Mouse (Mus musculus): ENCODE data around the gene Ctnna3.
A peak's percentile ranks its signal among the peaks of the same experiment; 100 is the strongest.
"Not testable (repeated sequence)": the region's sequence is repeated elsewhere in the genome, so short reads cannot be mapped to it uniquely, and the experiment has no call there.

Gene Ctnna3

DNA sequence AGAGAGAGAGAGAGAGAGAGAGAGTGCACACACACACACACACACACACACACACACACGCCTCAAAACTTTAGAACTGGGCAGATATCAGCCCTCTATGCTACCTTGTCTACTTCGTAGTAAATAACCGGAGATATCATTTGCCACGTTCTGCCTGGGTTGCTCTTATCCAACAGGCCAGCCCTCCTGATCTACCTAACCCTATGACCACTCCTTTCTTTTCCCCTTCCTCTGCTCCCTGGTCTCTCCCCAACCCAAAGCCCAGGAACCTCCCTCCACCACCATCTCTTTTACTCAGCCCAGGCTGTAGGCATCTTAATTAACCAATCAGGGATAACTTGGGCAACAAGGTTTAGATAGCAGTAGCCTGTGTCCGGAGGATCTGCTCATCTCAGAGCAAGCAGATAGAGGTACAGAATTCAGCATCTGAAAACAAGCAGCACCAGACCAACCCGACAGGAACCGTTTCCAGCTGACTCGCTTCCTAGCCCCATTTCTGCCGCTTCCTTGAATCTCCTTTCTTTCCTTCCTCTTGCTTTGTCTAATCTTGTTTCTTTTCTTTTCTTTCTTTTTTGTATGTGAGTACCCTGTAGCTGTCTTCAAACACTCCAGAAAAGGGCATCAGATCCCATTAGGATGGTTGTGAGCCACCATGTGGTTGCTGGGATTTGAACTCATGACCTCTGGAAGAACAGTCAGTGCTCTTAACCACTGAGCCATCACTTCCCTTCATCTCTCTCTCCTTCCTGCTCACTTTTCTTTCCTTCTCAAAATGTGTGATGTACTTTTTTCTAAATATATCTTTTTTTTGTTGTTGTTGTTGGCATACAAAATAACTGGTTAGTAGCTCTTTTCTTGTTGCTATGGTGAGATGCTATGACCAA is 6.1 kb upstream of the Ctnna3 start:
- no peak for DNase-seq (ENCODE audit: low spot score in 2 of 2)

DNA sequence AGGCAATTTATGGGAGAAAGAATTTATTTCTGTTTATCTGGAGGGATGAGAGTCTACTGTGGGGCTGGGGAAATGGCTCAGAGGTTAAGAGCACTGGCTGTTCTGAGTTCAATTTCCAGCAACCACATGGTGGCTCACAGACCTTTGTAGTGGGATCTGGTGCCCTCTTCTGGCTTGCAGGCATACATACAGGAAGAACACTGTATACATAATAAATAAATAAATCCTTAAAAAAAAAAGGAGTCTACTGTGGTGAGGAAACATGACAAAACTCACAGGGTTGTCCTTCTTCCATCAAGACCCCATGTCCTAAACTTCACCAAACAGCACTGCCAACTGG is 5.5 kb upstream of the Ctnna3 start:
- peak; percentile 47 to 66 for DNase-seq (ENCODE audit: low spot score in 2 of 2)

DNA sequence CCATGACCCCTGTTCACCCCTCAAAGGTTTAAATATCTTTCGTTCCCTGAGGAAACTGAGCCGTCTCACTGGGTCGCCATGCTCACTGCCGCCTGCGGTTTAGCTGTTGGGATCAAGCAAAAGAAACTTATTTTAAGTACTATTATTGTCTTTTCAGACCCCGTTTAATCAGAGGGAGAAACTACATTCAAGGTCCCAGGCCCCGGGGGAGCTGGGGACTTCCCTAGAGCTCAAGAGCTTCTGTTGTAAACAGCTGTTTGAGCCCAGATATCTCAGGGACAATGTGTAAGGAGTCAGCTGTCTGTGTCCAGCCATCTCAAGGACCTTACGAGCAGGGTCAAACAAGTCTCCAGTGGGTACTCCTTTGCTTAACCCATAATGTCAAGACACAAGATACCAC is 2.8 kb upstream of the Ctnna3 start:
- no peak for DNase-seq (ENCODE audit: low spot score in 2 of 2)

DNA sequence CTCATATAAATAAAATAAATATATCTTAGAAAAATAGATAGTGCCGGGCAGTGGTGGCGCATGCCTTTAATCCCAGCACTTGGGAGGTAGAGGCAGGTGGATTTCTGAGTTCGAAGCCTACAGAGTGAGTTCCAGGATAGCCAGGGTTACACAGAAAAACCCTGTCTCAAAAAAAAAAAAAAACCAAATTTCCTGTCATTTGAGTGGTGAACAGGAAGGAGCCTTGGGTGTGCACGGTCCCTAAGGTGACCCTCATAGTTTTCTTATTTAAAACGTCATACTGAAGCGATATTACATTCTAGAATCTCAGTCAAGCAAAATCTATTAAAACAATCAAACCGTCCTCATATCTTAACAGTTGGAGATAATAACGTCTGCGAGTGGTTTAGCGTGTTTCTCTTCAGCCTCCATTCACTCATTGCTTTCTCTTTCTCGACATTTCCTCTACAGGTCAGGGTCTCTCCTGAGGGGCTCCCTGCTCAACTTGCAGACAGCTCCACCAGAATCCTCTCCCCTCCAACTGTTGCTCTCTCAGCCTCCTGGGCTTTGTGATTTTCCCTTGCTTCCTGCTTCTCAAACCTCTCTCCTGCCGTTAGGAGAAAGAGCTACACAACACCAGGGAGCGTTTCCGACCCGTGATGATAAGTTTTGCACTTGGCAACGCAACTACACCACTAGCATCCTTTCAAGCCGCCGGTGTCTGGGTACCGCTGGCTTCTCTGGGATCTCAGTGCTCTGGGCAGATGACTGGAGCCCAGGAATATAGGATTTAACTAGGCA is 1.5 kb upstream of the Ctnna3 start:
- peak; percentile 18 to 36 for DNase-seq (ENCODE audit: low spot score in 2 of 2)

DNA sequence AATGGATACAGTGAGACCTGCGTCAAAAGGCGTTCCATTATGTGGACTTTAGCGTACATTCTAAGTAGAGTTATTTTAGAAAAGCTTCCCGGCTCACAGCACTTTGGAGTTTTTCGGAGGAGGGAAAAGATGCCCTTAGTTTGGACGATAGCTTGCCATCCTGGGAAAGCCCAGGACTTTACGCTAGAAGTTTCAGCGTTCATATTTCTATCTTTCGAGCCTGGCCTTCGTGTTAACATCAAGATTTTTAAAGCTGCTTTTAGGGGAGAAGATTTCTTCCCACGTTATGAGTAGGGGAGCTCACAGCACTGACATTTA is 916 bp upstream of the Ctnna3 start:
- DNase-seq (ENCODE audit: low spot score in 2 of 2), result no peak

DNA sequence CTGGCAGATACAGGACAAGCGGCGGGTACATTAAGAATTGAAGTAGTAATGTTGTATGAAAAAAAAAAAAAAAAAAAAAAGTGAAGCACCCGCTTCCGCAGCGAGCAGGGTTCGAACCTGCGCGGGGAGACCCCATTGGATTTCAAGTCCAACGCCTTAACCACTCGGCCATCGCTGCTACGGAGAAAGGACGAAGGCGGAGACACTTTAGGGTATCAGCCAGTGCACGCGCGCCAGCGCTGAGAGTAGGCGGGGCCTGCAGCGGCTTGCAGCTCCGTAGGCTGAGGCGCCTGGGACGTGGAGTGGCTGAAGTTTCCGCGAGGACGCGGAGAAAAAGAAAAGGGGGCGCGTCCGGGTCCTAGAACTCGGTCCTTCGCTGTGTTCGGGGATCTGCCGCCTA is 518 bp upstream of the Ctnna3 start:
- DNase-seq (ENCODE audit: low spot score in 2 of 2), result peak; percentile 100

DNA sequence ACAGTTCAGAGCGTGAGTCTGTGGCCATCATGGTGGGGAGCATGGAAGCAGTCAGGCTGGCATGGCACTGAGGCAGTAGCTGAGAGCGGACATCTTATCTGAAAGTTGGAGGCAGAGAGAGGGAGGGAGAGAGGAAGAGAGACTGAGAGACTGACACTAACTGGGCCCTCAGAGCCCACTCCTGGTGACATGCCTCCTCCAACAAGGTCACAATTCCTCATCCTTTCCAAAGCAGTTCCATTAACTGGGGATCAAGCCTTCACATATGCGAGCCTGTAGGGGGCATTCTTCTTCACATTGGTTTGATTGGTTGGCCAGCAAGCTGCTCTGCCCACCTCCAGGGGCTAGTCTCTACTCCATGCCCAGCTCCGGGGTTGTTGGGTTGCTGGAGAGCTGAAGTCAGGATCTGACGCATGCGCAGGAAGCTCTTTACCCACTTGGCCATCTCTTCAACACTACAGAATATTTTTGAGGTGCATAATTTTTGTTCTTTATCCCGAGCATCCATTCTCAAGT is 1.4 kb downstream of the Ctnna3 start:
- DNase-seq (ENCODE audit: low spot score in 2 of 2), result no peak

DNA sequence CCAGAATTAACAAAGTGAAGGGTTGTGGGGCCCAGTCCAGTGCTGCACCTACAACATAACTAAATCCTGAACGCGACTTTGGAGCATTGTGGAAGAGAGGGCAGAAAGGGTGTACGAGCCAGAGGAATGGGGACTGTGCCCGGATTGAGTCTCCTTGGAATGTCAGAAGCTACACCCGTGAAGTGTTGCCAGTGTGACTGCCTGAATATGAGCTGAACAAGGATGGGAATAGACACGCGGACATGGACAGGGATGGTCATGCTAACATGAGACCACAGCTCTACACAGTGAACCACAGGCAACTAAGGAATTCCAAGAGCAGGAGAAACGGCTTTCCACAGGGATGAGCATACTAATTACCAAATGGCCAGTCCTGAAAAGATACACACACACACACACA is 2.2 kb downstream of the Ctnna3 start:
- no peak for DNase-seq (ENCODE audit: low spot score in 2 of 2)

DNA sequence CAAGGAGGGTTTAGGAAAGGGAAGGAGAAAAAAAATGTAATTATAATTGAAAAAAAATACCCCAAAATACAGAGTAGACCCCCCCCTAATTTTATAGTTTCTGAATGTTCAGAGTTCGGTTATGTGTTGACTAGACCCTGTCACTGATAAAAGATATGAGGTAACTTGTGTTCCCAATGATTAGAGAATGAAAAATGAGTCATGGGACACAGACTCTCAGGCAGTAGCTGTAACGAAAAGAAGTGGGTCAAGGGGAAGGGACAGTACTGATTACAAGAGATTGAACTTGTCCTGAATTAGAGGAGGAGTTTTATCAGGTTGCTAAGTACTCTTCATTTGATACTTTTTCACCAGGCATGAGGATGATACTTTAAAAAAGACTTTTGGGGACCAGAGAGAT is 3.0 kb downstream of the Ctnna3 start:
- DNase-seq (ENCODE audit: low spot score in 2 of 2), result no peak

DNA sequence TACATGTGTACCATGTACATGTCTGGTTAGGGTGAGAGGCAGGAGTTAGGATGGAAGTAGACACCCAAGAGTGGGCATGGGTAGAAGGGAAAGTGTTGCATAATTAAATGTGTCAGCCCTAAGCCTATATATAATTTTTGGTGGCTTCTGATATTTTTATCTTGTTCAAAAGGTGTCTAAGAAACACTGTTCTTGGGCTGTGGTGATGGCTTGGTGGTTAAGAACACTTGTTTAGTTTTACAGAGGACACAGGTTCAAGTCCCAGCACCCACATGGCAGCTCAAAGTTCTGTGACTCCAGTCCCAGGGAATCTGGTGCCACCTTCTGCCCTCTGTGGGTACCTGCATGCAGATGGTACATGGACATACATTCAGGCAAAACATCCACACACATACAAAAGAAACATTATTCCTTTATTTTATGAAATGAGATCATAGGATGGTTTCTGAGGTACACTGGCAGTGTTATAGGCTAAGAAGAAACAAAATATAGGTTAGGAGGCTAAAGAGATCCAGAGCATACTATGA is 8.9 kb downstream of the Ctnna3 start:
- DNase-seq (ENCODE audit: low spot score in 2 of 2), result no peak

DNA sequence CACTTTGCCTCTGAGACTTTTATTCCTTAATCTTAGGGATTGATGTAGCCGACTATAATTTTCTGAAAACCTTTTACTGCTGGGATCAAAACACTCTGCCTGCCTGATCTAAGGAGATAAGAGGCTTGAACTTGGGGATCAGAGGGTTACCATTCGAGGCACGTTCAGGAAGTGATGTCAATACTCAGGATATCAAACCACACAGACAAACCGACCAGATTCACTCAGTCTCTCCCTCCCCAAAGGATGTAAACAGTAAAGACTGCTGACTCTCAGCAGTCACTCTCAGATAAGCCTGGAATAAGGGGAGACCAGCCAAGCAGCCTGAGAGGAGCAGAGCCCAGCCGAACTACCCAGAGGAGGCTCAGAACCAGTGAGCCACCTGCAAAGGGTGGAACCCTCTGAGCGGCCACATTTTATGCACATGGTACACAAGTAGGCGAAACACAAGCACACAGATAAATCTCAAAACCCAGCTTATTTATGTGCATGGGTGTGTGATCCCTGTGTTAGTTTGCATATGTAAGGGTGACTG is 9.9 kb downstream of the Ctnna3 start:
- no peak for DNase-seq (ENCODE audit: low spot score in 2 of 2)

DNA sequence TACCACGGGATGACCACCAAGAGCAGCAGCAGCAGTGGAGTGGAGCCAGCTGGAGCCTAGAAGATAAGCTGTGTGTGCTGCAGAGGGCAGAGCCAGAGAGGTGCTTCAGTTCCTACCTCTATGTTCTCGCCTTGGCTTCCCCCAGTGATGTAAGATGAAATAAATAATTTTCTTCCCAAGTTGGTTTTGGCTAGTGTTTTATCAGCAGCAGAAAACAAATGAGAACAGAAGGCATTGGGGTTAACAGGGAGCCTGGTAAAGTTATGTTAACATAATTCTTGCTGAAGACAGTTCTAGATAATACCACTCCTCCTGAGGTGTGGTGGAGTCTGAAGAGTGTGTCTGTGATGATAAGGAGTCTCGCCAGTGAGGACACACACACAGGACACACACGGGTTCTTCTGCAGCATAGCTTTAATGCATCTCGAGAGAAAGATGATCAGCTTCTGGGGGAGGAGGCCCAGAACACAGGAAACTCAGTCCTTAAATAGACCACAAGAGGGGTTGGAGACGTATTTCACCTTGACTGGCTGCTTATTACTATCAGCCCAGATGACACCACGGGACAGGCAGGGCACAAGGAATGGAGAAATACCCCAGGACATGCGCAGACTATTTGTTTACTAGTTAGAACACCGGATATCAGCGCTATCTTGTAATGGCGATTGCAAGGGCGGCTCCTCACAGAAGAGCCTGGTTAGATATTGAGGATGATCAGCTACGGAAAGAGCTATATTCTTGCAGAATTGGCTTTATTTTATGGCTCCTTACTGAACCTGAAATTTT is 14.9 kb downstream of the Ctnna3 start:
- DNase-seq (ENCODE audit: low spot score in 2 of 2), result not testable (repeated sequence)

DNA sequence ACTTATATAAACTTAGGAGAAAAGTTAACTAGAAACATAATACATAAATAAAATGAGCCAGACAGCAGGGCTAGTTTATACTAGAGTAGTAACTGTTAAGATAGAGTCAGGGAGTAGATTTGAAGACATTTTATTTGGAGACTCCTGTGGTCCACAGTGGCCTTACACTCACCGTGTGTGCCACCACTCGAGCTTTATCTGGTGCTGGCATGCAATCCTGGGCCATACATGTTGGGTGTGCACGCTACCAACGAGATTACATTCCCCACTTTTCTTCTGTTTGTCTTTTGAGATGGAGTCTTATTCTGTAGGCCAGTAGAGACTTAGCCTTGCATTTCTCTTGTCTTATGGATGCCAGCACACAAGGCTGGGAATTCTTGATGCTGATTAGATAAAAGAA is 24.0 kb downstream of the Ctnna3 start:
- DNase-seq (ENCODE audit: low spot score in 2 of 2), result no peak

DNA sequence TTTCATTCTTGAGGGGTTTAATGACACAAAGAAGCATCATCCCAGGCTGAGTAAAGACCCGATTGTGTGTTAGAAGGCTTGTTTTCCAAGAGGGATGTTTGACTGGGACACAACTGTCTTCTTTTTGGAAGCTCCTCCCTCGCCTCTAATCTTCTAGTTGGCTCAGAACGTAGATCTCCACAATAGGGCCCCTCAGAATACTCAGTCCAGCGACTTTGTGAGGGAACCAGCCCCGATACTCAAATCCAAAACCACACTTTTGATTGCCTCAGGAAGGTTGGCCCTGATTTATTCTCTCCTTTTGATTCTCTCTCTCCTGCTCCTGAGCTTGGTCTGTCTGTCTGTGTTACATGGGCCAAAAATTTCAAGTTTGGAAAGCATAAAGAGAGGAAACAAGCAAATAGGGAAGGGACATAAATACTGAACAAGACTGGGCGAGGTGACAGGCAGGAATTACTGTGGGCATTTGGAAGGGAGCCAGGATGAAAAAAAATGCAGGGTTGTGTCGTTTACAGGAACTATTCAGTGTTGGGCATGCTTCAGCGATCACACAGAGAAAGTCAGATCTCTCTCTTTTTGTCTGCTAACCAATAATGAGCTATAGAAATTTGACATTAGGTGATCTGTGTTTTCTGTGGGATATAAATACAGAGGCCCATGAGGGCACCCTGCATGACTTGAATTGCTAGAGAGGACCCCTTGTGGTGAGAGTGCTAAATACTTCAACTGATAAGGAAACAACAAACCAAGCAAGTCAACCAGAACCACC is 25.4 kb downstream of the Ctnna3 start:
- no peak for DNase-seq (ENCODE audit: low spot score in 2 of 2)

DNA sequence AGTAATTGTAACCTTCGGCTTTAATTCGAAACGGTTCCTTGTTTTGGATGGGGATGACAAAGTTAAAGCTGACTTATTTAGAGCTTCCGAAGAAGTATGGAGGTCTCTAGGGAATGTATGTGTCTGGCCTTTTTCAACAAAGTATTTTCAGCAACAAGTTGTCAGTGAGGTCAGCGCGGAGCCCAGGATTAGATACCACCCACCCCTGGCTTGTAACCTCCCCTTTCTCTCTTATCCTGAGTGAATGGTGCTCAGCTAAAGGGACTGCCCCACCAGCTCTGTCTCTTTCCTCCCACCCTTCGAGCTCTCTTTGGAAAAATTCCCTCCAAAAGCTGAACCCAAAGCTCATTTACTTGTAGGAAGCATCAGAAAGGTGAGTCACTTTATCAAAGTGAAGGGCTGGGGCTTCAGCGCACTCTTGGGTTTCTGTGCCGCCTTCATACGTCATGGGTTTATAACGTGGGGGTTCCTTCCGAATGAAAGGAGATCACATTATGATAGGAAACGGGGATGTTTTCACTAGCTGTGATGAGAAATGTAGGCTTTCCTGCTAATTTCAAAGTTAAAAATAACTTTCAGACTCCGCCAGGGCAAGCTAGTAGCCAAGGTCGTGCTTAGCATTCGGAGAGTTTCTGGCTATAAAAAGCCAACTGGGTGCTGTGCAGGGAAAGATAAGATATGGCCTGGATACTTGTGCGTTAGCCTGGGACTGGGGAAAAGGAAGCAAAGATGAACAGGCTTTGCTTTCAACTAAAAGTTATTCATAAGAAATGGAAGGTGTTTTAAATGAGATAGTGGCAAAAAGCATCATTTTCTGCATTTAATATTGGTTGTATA is 27.6 kb downstream of the Ctnna3 start:
- no peak for DNase-seq (ENCODE audit: low spot score in 2 of 2)

DNA sequence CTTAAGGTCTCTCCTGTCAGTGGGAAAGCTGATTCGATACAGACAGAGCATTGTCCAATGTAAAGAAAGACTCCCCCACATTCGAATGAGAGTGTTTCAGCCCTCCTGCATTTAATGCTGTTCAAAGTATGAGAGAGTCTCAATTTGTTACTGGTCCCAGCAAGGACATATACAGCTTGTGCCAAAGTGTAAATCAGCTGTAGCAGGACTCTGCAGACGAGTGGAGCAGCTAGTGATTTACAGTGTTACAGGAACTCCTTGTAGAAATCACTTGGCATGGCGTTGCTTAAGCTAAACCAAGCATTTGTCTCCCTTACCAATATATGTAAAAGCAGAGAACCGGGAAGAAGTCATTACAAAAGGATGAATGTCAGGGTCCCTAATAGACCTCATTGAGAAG is 31.0 kb downstream of the Ctnna3 start:
- DNase-seq (ENCODE audit: low spot score in 2 of 2), result no peak

DNA sequence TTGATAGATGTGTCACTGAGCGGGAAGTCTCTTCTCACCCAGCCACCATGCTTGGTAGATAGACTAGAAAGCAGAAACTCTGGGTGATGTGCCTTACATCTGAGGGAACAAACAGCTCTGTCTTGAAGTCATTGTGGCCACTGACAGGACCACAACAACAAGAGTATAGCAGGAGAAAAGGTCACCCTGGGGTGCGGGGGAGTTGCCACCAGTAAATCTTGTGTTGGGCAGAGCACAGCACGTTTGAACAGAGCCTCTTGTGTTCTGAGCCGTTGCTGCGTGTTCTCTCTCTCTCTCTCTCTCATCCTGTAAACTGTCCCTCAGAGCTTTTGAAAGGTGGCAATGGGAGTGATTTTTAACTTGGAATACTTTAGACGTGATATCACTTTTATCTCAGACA is 42.6 kb downstream of the Ctnna3 start:
- no peak for DNase-seq (ENCODE audit: low spot score in 2 of 2)

DNA sequence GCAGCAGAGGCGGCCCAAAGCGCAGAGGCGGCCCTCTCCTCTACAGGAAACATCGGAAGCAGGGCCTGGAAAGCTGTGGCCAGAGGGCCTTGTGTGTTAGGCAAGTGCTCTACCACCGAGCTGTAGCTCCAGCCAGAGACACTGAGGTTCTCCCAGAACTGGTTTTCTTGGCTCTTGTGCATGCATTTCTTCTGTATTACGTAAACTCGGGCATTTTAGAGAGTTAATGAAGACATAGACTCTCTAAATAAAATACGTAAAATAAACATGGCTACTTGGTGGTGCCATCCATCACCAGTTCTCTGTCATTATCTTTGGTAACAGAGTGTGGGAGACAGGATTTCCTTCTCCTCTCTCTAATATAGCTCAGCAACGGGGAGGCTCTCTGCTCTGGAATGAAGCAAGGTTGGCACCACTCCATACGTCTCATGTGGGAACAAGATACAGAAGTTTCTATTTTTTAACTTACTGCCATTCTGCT is 46.3 kb downstream of the Ctnna3 start:
- no peak for DNase-seq (ENCODE audit: low spot score in 2 of 2)

DNA sequence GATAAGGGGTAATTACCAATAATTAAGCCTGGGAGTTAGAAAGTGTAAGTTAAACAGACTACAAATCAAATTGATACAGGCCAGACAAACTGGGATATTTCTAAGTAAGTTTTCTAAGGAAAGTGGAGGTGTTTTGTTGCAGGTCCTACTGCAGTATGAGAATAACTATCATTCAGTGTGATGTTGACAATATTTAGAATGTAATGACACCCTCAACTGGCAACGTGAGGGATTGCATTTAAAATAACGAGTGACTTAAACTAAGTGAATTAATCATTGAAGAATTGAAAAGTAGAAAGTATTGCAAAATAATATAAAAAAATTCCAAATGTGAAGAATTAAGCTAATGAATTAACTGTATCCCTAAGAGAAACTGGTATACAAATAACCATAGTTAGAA is 49.0 kb downstream of the Ctnna3 start:
- no peak for DNase-seq (ENCODE audit: low spot score in 2 of 2)

DNA sequence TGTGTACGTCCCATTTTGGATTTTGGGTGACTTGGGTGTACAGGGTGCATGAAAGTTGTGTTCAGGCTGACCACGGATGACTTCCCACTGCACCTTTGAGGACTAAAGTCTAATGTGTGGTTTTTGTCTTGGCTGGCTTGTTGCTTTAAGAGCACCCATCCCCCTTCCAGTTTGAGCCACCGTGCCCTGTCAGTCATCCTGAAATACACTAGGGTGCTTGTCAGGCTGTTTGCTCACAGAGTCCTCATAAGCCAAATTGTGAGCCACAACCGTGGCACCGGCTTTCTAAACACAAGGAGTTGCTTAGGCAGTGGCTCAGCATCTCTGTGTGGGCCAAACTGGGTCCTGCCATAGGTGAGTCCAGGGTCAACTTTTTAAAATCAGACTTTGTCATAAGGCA is 50.2 kb downstream of the Ctnna3 start:
- no peak for DNase-seq (ENCODE audit: low spot score in 2 of 2)

Measured in natural killer cell, adult 2 months (primary cell).